ENCODE assay signal across 24 mouse cellular contexts in the genomic region with DNA sequence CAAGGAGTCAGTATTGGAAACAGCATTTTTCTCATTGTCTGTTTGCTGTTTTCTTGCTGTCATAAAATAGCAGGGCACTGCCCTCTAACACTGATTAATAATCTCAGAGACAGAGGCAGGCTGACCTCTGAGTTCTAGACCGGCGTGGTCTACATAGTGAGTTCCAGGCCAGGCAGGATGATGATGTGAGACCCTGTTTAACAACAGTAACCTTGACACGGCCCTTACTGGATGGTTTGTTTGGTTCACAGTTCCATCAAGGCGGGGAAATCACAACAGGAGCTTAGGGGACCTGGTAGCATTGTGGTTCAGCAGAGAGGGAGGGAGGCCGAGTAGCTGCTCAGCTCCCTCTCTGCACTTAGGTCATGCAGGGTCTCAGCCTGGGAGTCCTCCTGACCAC.
"Had no signal": no experiment of that assay in that cellular context is flagged by ENCODE, and none has a peak within 500 bp of the region (broad histone marks: within the 10 kb centered on the region; RNA-seq: fewer than 3 reads in every experiment).

No protein-coding gene starts in this region.

- DNase-seq: gastrocnemius, adult 2 months; gastrocnemius, postnatal 14 days; gastrocnemius, postnatal 36 days; heart, adult 2 months; heart, postnatal 10 days; heart, postnatal 36 days; kidney, adult 11 months; kidney, adult 2 months; kidney, adult 9 months; kidney, postnatal 14 days; kidney, postnatal 36 days; layer of hippocampus, adult 9-11 months; layer of hippocampus, postnatal 36 days; left cerebral cortex, postnatal 4 days had no signal

- H3K27me3 ChIP-seq: hindbrain, embryonic 13.5 days; hindbrain, embryonic 15.5 days; kidney, embryonic 15.5 days; limb, embryonic 13.5 days; limb, embryonic 15.5 days; liver, embryonic 12.5 days had no signal

- H3K4me2 ChIP-seq: hindbrain, embryonic 13.5 days; hindbrain, embryonic 15.5 days; kidney, embryonic 15.5 days; limb, embryonic 13.5 days; limb, embryonic 15.5 days; liver, embryonic 12.5 days had no signal

- H3K9ac ChIP-seq: hindbrain, embryonic 13.5 days; hindbrain, embryonic 15.5 days; kidney, embryonic 15.5 days; limb, embryonic 13.5 days; limb, embryonic 15.5 days; liver, embryonic 12.5 days; liver, embryonic 14.5 days had no signal

- ATAC-seq: hindbrain, postnatal 0 days; intestine, embryonic 16.5 days; liver, embryonic 12.5 days had no signal

- H3K36me3 ChIP-seq: hindbrain, embryonic 13.5 days; hindbrain, embryonic 15.5 days; kidney, embryonic 15.5 days; limb, embryonic 13.5 days; limb, embryonic 15.5 days; liver, embryonic 12.5 days had no signal

- H3K9me3 ChIP-seq: hindbrain, embryonic 13.5 days; hindbrain, embryonic 15.5 days; kidney, embryonic 15.5 days; limb, embryonic 13.5 days; limb, embryonic 15.5 days; liver, embryonic 12.5 days had no signal

- H3K27ac ChIP-seq: gastrocnemius, adult 2 months; heart, adult 2 months; hindbrain, embryonic 13.5 days; hindbrain, embryonic 15.5 days; hindbrain, postnatal 0 days; kidney, embryonic 15.5 days; kidney, postnatal 0 days; limb, embryonic 13.5 days; limb, embryonic 15.5 days; liver, embryonic 12.5 days; liver, embryonic 14.5 days had no signal

- H3K4me3 ChIP-seq: gastrocnemius, adult 2 months; heart, adult 2 months; hindbrain, embryonic 13.5 days; hindbrain, embryonic 15.5 days; kidney, embryonic 15.5 days; limb, embryonic 13.5 days; limb, embryonic 15.5 days; liver, embryonic 12.5 days had no signal
